In the genomic region with DNA sequence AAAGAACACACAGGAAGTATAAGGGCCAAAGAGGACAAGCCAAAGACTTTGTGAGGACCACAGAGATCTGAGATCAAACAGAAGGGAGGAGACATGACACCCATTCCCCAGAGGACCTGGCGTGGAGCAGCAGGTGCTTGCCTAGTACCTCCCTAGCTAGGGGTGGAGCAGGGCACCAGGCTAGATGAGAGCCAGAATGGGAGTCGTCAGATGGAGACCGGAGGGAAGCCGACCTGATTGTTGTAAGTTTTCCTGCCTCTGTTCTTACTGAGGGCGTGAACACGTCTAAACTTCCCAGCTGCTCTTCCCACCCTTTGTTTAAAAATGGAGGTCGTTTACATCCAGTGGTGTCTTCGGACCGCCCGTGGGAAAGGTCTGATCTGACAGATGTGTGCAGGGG, we compare ENCODE assay signal across 27 mouse cellular contexts. TPM values are rescaled to one million over a fixed set of nuclear protein-coding genes. Genes with fewer than 3 reads are reported as not detected.
DNase-seq lines count a peak whose midpoint lies in the region; ATAC-seq and TF ChIP-seq lines count a peak whose summit lies in the region.
"Had no signal": no experiment of that assay in that cellular context is flagged by ENCODE, and none has a peak within 500 bp of the region (broad histone marks: within the 10 kb centered on the region; RNA-seq: fewer than 3 reads in every experiment).

No protein-coding gene starts in this region.

- no peak overlapping the region for H3K27ac ChIP-seq in lung, embryonic 14.5 days (ENCODE audit: low read depth)
- H3K27ac ChIP-seq: embryonic facial prominence, embryonic 12.5 days; forebrain, embryonic 13.5 days; heart, adult 2 months; heart, embryonic 15.5 days; hindbrain, embryonic 12.5 days; kidney, postnatal 0 days; limb, embryonic 13.5 days; liver, embryonic 14.5 days; stomach, postnatal 0 days had no signal

- no peak overlapping the region for H3K4me3 ChIP-seq in lung, embryonic 14.5 days (ENCODE audit: low read depth, low read length)
- H3K4me3 ChIP-seq in lung, adult 2 months (replicated peaks; ENCODE audit: extremely low read depth, low read depth, low read length) = no peak overlapping the region
- H3K4me3 ChIP-seq: embryonic facial prominence, embryonic 12.5 days; erythroblast, embryonic 14.5 days; forebrain, embryonic 13.5 days; heart, adult 2 months; heart, embryonic 15.5 days; hindbrain, embryonic 12.5 days; limb, embryonic 13.5 days; megakaryocyte, embryonic 14.5 days had no signal

- no peak overlapping the region for H3K9ac ChIP-seq in lung, embryonic 14.5 days
- H3K9ac ChIP-seq: embryonic facial prominence, embryonic 12.5 days; forebrain, embryonic 13.5 days; heart, embryonic 15.5 days; hindbrain, embryonic 12.5 days; limb, embryonic 13.5 days; liver, embryonic 14.5 days had no signal

- DNase-seq in lung, embryonic 14.5 days = peak; percentile 17
- no peak for DNase-seq in lung, adult 2 months
- peak; percentile 34 for DNase-seq in splenic B cell, adult 2 months (ENCODE audit: low read depth, low spot score)
- no peak for DNase-seq in MN1 (ENCODE audit: low spot score)
- no peak for DNase-seq in adrenal gland, adult (ENCODE audit: inconsistent age in 2 of 2, low spot score in 1 of 2)
- no peak for DNase-seq in gastrocnemius, postnatal 10 days
- DNase-seq: adrenal gland, adult 8-10 months; cerebellum, adult 9-11 months; gastrocnemius, postnatal 14 days; heart, adult 2 months; midbrain, embryonic 14.5 days; right cerebral cortex, postnatal 14 days had no signal

- H3K4me1 ChIP-seq in lung, embryonic 14.5 days (ENCODE audit: insufficient read depth) = no peaks in the 10 kb centered on the region
- no peaks in the 10 kb centered on the region for H3K4me1 ChIP-seq in lung, adult 2 months (ENCODE audit: control insufficient read depth, insufficient read depth, low read length)
- H3K4me1 ChIP-seq: forebrain, embryonic 13.5 days had no signal

- no peak for ATAC-seq in lung, embryonic 14.5 days (ENCODE audit: insufficient read depth)
- ATAC-seq in CD4-positive, CD25-positive, alpha-beta regulatory T cell, adult 4 months = peak; percentile 50
- ATAC-seq in activated CD4-positive, CD25-positive, alpha-beta regulatory T cell, adult 4 months = peak; percentile 45
- ATAC-seq: forebrain, embryonic 13.5 days; intestine, postnatal 0 days had no signal

- peaks cover 11% of the 10 kb centered on the region for H3K27me3 ChIP-seq in lung, embryonic 14.5 days (ENCODE audit: insufficient read depth, low read length)
- no peaks in the 10 kb centered on the region for H3K27me3 ChIP-seq in splenic B cell, adult 2 months (ENCODE audit: control insufficient read depth, insufficient read depth, low read length, poor library complexity, severe bottlenecking)

- no peak for TF ChIP-seq CTCF in lung, embryonic 14.5 days (IDR thresholded peaks at IDR 0.05; ENCODE audit: low read depth)
- TF ChIP-seq CTCF in lung, adult 2 months (IDR thresholded peaks at IDR 0.05; ENCODE audit: insufficient read depth, low read length) = no peak

- H3K4me2 ChIP-seq in lung, embryonic 14.5 days = no peak overlapping the region; the same call in 1 of the 2 replicates
- H3K4me2 ChIP-seq: embryonic facial prominence, embryonic 12.5 days; forebrain, embryonic 13.5 days; heart, embryonic 15.5 days; hindbrain, embryonic 12.5 days; limb, embryonic 13.5 days had no signal

- WGBS in lung, embryonic 14.5 days = 18% methylated on average over 10 of the region's 10 CpGs
- 13% methylated on average over 10 of the region's 10 CpGs for WGBS in lung, adult 2 months

- no peaks in the 10 kb centered on the region for H3K36me3 ChIP-seq in lung, embryonic 14.5 days (ENCODE audit: insufficient read depth)
- no peaks in the 10 kb centered on the region for H3K36me3 ChIP-seq in splenic B cell, adult 2 months (ENCODE audit: control insufficient read depth, insufficient read depth, low read length, poor library complexity, severe bottlenecking)
- H3K36me3 ChIP-seq: embryonic facial prominence, embryonic 12.5 days; heart, embryonic 15.5 days; hindbrain, embryonic 12.5 days; limb, embryonic 13.5 days had no signal

- TF ChIP-seq POLR2A in lung, adult 2 months (IDR thresholded peaks at IDR 0.05; ENCODE audit: borderline replicate concordance, extremely low read depth, low read depth, low read length) = no peak

- no peaks in the 10 kb centered on the region for H3K9me3 ChIP-seq in lung, embryonic 14.5 days (ENCODE audit: low read depth, low read length)
- H3K9me3 ChIP-seq: embryonic facial prominence, embryonic 12.5 days; forebrain, embryonic 13.5 days; heart, embryonic 15.5 days; hindbrain, embryonic 12.5 days; limb, embryonic 13.5 days had no signal

RNA-seq across cellular contexts. Expression of a gene that starts 5.7 kb away (rescaled TPM):
- 0.43 and 0.45 TPM in 2 replicates for polyA plus RNA-seq in lung, embryonic 14.5 days (2014; fragmentation: Nextera tagmentation; extraction: Ambion mirVana)
- 10.9 and 12.9 TPM in 2 replicates for polyA plus RNA-seq in lung, adult 2 months (2012; rRNA removed)
- 100 to 1,000 TPM; 178 to 289 TPM for polyA plus RNA-seq in CD4-positive, CD25-positive, alpha-beta regulatory T cell, adult 4 months (2017; shearing (Covaris generic))
- polyA plus RNA-seq in activated CD4-positive, CD25-positive, alpha-beta regulatory T cell, adult 4 months (2017; shearing (Covaris generic)) = 100 to 1,000 TPM; 171 to 269 TPM
- under 1 TPM; 0.34 to 0.38 TPM for total RNA-seq in gastrocnemius, postnatal 10 days (2021)
- polyA plus RNA-seq: erythroblast, embryonic 14.5 days had no signal

RNA-seq across cellular contexts. Expression of a gene that starts 53.1 kb away (rescaled TPM):
- 93.6 and 98.7 TPM in 2 replicates for polyA plus RNA-seq in lung, embryonic 14.5 days (2014; fragmentation: Nextera tagmentation; extraction: Ambion mirVana)
- polyA plus RNA-seq in lung, adult 2 months (2012; rRNA removed) = 107 and 111 TPM in 2 replicates
- polyA plus RNA-seq in CD4-positive, CD25-positive, alpha-beta regulatory T cell, adult 4 months (2017; shearing (Covaris generic)) = 10 to 100 TPM; 39.0 to 63.5 TPM
- polyA plus RNA-seq in activated CD4-positive, CD25-positive, alpha-beta regulatory T cell, adult 4 months (2017; shearing (Covaris generic)) = 10 to 100 TPM; 41.9 to 51.7 TPM
- total RNA-seq in gastrocnemius, postnatal 10 days (2021) = 100 to 1,000 TPM; 134 to 146 TPM

RNA-seq across cellular contexts. Expression of a gene that starts 57.4 kb away (rescaled TPM):
- not detected in 2 replicates for polyA plus RNA-seq in lung, embryonic 14.5 days (2014; fragmentation: Nextera tagmentation; extraction: Ambion mirVana)
- not detected in 2 replicates for polyA plus RNA-seq in lung, adult 2 months (2012; rRNA removed)
- polyA plus RNA-seq in CD4-positive, CD25-positive, alpha-beta regulatory T cell, adult 4 months (2017; shearing (Covaris generic)) = not detected
- polyA plus RNA-seq in activated CD4-positive, CD25-positive, alpha-beta regulatory T cell, adult 4 months (2017; shearing (Covaris generic)) = not detected
- total RNA-seq in gastrocnemius, postnatal 10 days (2021) = not detected
- total RNA-seq: adrenal gland, adult 8-10 months; ES-E14; heart, adult 2 months; neutrophil, adult 5-6 weeks had no signal
- polyA plus RNA-seq: embryonic facial prominence, embryonic 12.5 days; erythroblast, embryonic 14.5 days; forebrain, embryonic 13.5 days; heart, adult 2 months; hindbrain, embryonic 12.5 days; intestine, postnatal 0 days; limb, embryonic 13.5 days; liver, embryonic 14.5 days had no signal

Comparison
In these comparisons a context has a peak if more than half of its experiments do, and no peak if none do; other contexts are left out.
1. DNase-seq: peak in lung, embryonic 14.5 days (single experiment) and splenic B cell, adult 2 months (single experiment); none in lung, adult 2 months (single experiment), MN1 (single experiment), adrenal gland, adult (0 of 2) and gastrocnemius, postnatal 10 days (single experiment).
2. RNA of a gene that starts 5.7 kb away (polyA plus RNA-seq): 178 to 289 TPM in CD4-positive, CD25-positive, alpha-beta regulatory T cell, adult 4 months and 171 to 269 TPM in activated CD4-positive, CD25-positive, alpha-beta regulatory T cell, adult 4 months; 10.9 to 12.9 TPM in lung, adult 2 months and 0.43 to 0.45 TPM in lung, embryonic 14.5 days; every median in the first group is over 10 times any median in the second.